Mouse (Mus musculus) adrenal gland, postnatal 25 days (tissue): ENCODE data around the gene Txnl4b. TPM values are rescaled to one million over a fixed set of nuclear protein-coding genes. Genes with fewer than 3 reads are reported as not detected.

Experiments
- DNase-seq: peaks from one replicate; pipeline ENCODE4 v3.0.0; 2021; ENCODE audit warnings: mixed read lengths
- total RNA-seq: library from RNA; stranded (reverse); gene quantifications from 2 replicates; pipeline ENCODE4 v1.2.3, GENCODE M21; 2021

Txnl4b gene
- total RNA-seq, 1 experiment from 2014 or later, result 13.1 TPM

- DNase-seq, result no peak
Measured at GRCm38 (mm10) chr8:109606725-109607124, 41.0 kb downstream of the Txnl4b start.

- no peak for DNase-seq
Measured at GRCm38 (mm10) chr8:109607650-109608049, 42.0 kb downstream of the Txnl4b start.

GRCm38 (mm10) chr8:109608271-109609152, 42.8 kb downstream of the Txnl4b start, which contains the start of gene Dhodh:
Gene Dhodh (minus strand): TSS chr8:109608673.
- DNase-seq, result peak; percentile 96

GRCm38 (mm10) chr8:109609153-109609502, 43.4 kb downstream of the Txnl4b start:
- no peak for DNase-seq

- DNase-seq, result no peak
Measured at GRCm38 (mm10) chr8:109614243-109615210, 48.8 kb downstream of the Txnl4b start, which contains the start of gene Pkd1l3. Gene Pkd1l3 (plus strand): TSS chr8:109614517.

- DNase-seq, result no peak
Measured at GRCm38 (mm10) chr8:109615569-109615968, 49.9 kb downstream of the Txnl4b start.

Other genes starting within 250 kb of the Txnl4b start
- not detected in 2 replicates for gene Pmfbp1, start 71.9 kb upstream of the Txnl4b start, total RNA-seq
- 27.9 and 29.1 TPM in 2 replicates for gene Dhx38, start within 50 bp of the Txnl4b start, total RNA-seq
- 78.2 and 105 TPM in 2 replicates for gene Hp, start 13.3 kb downstream of the Txnl4b start, total RNA-seq
- gene Dhodh, start 42.8 kb downstream of the Txnl4b start, total RNA-seq, result 23.6 and 25.1 TPM in 2 replicates
- gene Pkd1l3, start 48.6 kb downstream of the Txnl4b start, total RNA-seq, result 0.06 TPM in 1 of 2 replicates, not detected in the other
- gene Ist1, start 127.4 kb downstream of the Txnl4b start, total RNA-seq, result 88.2 and 97.6 TPM in 2 replicates
- 10.8 and 13.3 TPM in 2 replicates for gene Zfp821, start 139.7 kb downstream of the Txnl4b start, total RNA-seq
- 31.0 and 41.8 TPM in 2 replicates for gene Atxn1l, start 171.8 kb downstream of the Txnl4b start, total RNA-seq
- gene Ap1g1, start 212.7 kb downstream of the Txnl4b start, total RNA-seq, result 91.7 and 93.1 TPM in 2 replicates